Mouse (Mus musculus) embryonic fibroblast, embryonic 13.5 days (primary cell): Measurements from ENCODE around the gene B430306N03Rik. TPM values are rescaled to one million over a fixed set of nuclear protein-coding genes. Genes with fewer than 3 reads are reported as not detected.
A peak's percentile ranks its signal among the peaks of the same experiment; 100 is the strongest.

Experiments
- H3K27ac ChIP-seq: 2 replicates; pipeline ENCODE4 v1.5.1; 2012; ENCODE audit warnings: low read length, control low read depth, inconsistent platforms; ENCODE audit not compliant: insufficient read depth
- H3K4me1 ChIP-seq: 2 replicates; pipeline ENCODE4 v1.6.1; 2011; ENCODE audit warnings: low read length; ENCODE audit not compliant: control insufficient read depth, insufficient read depth
- H3K4me3 ChIP-seq: 2 replicates; pipeline ENCODE4 v1.5.1; 2011; ENCODE audit warnings: mild to moderate bottlenecking, control low read depth, low read length; ENCODE audit not compliant: insufficient read depth
- CTCF ChIP-seq: IDR thresholded peaks from 2 replicates; pipeline ENCODE4 v1.5.1; 2011; ENCODE audit warnings: mild to moderate bottlenecking, control low read depth, low read length, moderate library complexity, borderline replicate concordance; ENCODE audit not compliant: insufficient read depth
- POLR2A ChIP-seq: IDR thresholded peaks from 2 replicates; pipeline ENCODE4 v1.6.1; 2011; ENCODE audit warnings: low read depth, mild to moderate bottlenecking, control low read depth, low read length, moderate library complexity
- polyA plus RNA-seq: library from polyadenylated mRNA; stranded (reverse); fragments of >200 nt; gene quantifications from 2 replicates; pipeline ENCODE4 v1.2.4, GENCODE M21; 2011; ENCODE audit warnings: low read depth; ENCODE audit not compliant: missing spikeins, insufficient read length

The B430306N03Rik gene
- polyA plus RNA-seq, 1 experiment = 0.19 TPM

DNA sequence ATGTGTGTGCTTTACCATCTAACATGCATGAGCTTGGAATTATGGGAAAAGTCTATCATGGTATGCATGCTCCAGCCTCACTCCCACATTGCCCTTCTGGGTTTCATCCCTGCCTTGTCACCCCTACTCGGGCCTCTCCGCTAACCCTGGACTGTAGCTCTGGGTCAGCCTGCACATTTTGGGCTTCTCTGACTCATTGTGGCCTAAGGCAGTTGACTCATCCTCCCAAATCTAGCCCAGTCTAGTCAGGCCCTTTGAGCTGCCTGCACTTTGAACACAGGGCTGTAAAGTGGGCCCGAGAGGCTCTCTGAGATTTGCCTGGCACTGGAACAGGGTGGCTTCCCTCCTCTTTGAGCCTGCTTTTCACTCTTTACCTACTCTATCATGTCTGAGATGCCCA lies 39.9 kb downstream of the B430306N03Rik start:
- H3K4me3 ChIP-seq = no peak overlapping the region
- no peak for TF ChIP-seq CTCF
- TF ChIP-seq POLR2A = no peak

DNA sequence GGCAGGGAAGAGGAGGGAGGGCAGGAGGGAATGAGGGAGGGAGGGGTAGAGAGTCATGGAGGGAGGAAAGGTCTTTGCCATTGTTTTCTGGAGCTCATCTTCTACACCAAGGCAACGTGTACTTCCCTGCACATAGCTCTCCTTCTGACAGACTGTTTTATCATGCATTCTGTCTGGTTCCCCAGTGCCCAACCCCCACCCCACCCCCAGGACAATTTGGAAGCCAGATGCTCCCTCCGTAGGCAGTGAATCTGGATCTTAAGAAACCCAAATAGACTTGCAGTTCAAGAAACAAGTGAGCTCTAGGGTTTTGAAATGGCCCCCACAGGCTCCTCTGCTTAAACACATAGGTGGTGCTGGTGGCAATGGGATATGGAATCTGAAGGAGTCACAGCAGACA lies 42.0 kb downstream of the B430306N03Rik start:
- Histone ChIP-seq H3K27ac (no peak overlapping the region), H3K4me3 (no peak overlapping the region), H3K4me1 (no peaks in the 10 kb centered on the region)
- TF ChIP-seq CTCF = no peak
- TF ChIP-seq POLR2A = no peak

More for the DNA sequence above, 39.9 kb downstream of the B430306N03Rik start:
- H3K4me1 ChIP-seq = no peaks in the 10 kb centered on the region
- peak overlapping the region; percentile 89 for H3K27ac ChIP-seq

DNA sequence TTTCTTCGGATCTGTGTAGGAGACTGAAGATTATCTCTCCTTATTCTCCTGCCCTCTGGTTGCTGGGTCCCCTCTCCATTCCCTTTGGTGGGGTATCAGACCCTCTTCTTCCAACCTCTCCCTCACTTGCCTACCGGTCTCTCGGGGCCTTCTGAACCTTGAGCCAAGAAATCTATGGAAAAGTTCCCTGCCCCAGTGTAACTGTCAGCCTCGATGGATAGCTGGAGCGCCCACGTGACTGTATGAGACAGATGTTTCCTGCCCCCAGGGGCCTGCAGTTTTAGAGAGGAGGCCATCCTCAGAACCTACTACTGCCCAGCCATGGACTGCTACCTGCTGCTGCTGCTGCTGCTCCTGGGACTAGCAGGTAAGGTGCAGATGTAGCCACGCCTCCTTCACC lies 43.7 kb downstream of the B430306N03Rik start, which contains the start of gene Treml1:
Treml1 (plus strand) TSS at position 301 of the 400 bp plus-strand sequence.
- no peak within 1 kb of the TSS for H3K4me3 ChIP-seq
- TF ChIP-seq POLR2A (no peak), CTCF (no peak)
- no peak within 1 kb of the TSS for H3K27ac ChIP-seq

GRCm38 (mm10) chr17:48360462-48360861 lies 44.5 kb downstream of the B430306N03Rik start:
- TF ChIP-seq CTCF (no peak), POLR2A (no peak)
- no peak overlapping the region for H3K27ac ChIP-seq
- H3K4me3 ChIP-seq = no peak overlapping the region
- no peaks in the 10 kb centered on the region for H3K4me1 ChIP-seq

More for the DNA sequence above, 43.7 kb downstream of the B430306N03Rik start, which contains the start of gene Treml1:
- H3K4me1 ChIP-seq = no peaks in the 10 kb centered on the region

DNA sequence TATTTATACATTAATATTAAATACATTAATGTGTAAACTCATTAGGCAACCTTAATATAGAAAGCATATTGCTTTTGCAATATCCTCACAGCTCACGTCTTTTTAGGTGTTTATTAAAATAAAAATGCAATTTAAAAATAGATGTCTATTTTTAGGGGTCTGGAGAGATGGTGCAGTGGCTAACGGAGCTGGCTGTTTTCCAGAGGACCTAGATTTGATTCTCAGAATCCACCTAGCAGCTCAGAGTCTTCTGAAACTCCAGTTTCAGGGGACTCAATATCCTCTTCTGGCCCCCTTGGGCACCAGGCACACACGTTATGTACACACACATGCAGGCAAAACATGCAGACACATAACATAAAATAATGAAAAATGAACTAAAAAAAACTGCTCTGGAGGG lies 46.4 kb downstream of the B430306N03Rik start:
- TF ChIP-seq CTCF (no peak), POLR2A (no peak)
- Histone ChIP-seq H3K27ac (no peak overlapping the region), H3K4me3 (no peak overlapping the region)

GRCm38 (mm10) chr17:48362966-48363365 lies 47.0 kb downstream of the B430306N03Rik start:
- Histone ChIP-seq H3K4me3 (no peak overlapping the region), H3K4me1 (no peaks in the 10 kb centered on the region), H3K27ac (no peak overlapping the region)
- no peak for TF ChIP-seq POLR2A
- no peak for TF ChIP-seq CTCF

More for the DNA sequence above, 46.4 kb downstream of the B430306N03Rik start:
- H3K4me1 ChIP-seq = no peaks in the 10 kb centered on the region

DNA sequence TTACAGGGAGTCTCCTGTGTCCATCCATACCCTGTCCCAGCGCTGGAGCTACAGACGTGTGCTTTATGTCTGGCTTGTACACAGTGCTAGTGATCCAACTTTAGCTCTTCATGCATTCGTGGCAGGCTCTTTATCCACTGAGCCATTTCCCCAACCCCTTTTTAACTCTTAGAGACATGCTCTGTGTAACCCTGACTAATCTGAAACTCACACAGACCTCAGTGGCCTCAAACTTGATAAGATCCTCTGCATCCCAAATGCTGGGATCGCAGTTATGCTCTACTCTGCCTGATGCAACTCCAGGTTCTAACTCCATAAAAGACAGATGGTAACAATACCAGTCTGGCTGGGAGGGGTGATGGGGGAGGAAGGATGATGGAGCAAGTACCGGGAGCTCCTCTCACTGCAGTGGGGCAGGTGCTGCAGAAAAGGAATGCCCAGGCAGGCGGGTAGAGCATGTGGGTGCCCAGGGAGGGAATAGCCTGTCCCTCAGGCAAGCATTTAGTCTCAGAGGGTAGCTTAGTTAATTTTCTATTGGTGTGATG lies 47.6 kb downstream of the B430306N03Rik start:
- Histone ChIP-seq H3K4me3 (no peak overlapping the region), H3K4me1 (no peaks in the 10 kb centered on the region)
- no peak for TF ChIP-seq CTCF
- TF ChIP-seq POLR2A = no peak

DNA sequence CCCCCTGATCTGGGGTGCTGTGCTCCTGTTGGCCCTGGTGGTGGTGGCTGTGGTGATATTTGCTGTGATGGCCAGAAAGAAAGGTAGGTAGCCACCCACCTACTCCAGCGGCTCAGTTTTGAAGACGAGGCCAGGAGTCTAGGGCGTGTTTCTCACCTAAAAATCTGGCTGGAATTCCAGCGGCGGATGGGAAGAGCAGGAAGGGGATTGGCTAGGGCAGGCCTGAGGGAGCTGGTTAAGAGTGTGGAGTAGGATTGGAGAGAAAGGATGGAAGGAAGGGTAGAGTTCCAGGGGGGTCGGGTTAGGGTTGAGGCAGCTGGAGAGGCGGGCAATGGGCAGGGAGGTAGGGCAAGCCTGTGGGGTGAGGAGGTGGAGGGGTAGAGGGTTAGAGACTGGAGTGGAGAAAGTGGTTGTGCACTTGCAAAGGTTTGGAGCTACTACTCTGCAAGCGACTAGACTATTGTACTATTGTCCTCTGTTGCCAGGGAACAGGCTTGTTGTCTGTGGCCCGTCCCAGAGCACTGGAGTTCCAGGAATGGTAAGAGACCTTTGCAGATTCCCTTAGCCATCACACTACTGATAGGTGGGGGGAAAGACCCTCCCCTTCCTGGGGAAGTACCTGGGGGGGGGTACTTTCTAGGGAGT lies 49.7 kb downstream of the B430306N03Rik start:
- Histone ChIP-seq H3K4me1 (no peaks in the 10 kb centered on the region), H3K27ac (no peak overlapping the region)
- TF ChIP-seq CTCF = no peak
- TF ChIP-seq POLR2A = no peak

More for the DNA sequence above, 47.6 kb downstream of the B430306N03Rik start:
- H3K27ac ChIP-seq = no peak overlapping the region

GRCm38 (mm10) chr17:48366806-48367205 lies 50.9 kb downstream of the B430306N03Rik start:
- Histone ChIP-seq H3K4me1 (no peaks in the 10 kb centered on the region), H3K4me3 (no peak overlapping the region), H3K27ac (no peak overlapping the region)
- TF ChIP-seq CTCF (no peak), POLR2A (no peak)

More for the DNA sequence above, 49.7 kb downstream of the B430306N03Rik start:
- no peak overlapping the region for H3K4me3 ChIP-seq

- H3K27ac ChIP-seq = no peak overlapping the region
- H3K4me1 ChIP-seq = no peaks in the 10 kb centered on the region
- no peak overlapping the region for H3K4me3 ChIP-seq
- no peak for TF ChIP-seq CTCF
- no peak for TF ChIP-seq POLR2A
Observed at GRCm38 (mm10) chr17:48371621-48372020, 55.7 kb downstream of the B430306N03Rik start.
